10 mouse cellular contexts compared by ENCODE assay signal in genomic region chr5:104112511-104112910, GRCm38 (mm10). TPM values are rescaled to one million over a fixed set of nuclear protein-coding genes. Genes with fewer than 3 reads are reported as not detected.
A peak's percentile ranks its signal among the peaks of the same experiment; 100 is the strongest.
DNase-seq lines count a peak whose midpoint lies in the region; ATAC-seq and TF ChIP-seq lines count a peak whose summit lies in the region.
"Had no signal": no experiment of that assay in that cellular context is flagged by ENCODE, and none has a peak within 500 bp of the region (broad histone marks: within the 10 kb centered on the region; RNA-seq: fewer than 3 reads in every experiment).

No protein-coding gene starts in this region.

- no peak for DNase-seq in lung, postnatal 14 days
- peak; percentile 15 for DNase-seq in forebrain, postnatal 0 days
- DNase-seq in limb, embryonic 10.5 days (ENCODE audit: low spot score) = no peak
- DNase-seq in adrenal gland, postnatal 10 days = no peak
- no peak for DNase-seq in layer of hippocampus, postnatal 14 days (ENCODE audit: low spot score in 2 of 2)
- DNase-seq: kidney, postnatal 36 days; thymus, postnatal 4 days had no signal

- peak overlapping the region; percentile 95 for H3K27ac ChIP-seq in lung, embryonic 16.5 days (ENCODE audit: low read length)
- peak overlapping the region; percentile 75 for H3K27ac ChIP-seq in forebrain, postnatal 0 days (ENCODE audit: low read depth, low read length)
- H3K27ac ChIP-seq in limb, embryonic 10.5 days = peak overlapping the region; percentile 69; the same call in 1 of the 2 replicates
- peak overlapping the region; percentile 83 for H3K27ac ChIP-seq in stomach, embryonic 15.5 days

- no peak for TF ChIP-seq CTCF in forebrain, postnatal 0 days (IDR thresholded peaks at IDR 0.05; ENCODE audit: low read depth)

- no peak for ATAC-seq in lung, embryonic 16.5 days (ENCODE audit: low read depth)
- no peak for ATAC-seq in forebrain, postnatal 0 days
- ATAC-seq in stomach, embryonic 15.5 days (ENCODE audit: insufficient read depth, low FRiP score, low read depth) = no peak

- no peaks in the 10 kb centered on the region for H3K27me3 ChIP-seq in lung, embryonic 16.5 days (ENCODE audit: control insufficient read depth, insufficient read depth, low read depth, low read length)
- H3K27me3 ChIP-seq in forebrain, postnatal 0 days (ENCODE audit: insufficient read depth, low read length) = no peaks in the 10 kb centered on the region
- H3K27me3 ChIP-seq in limb, embryonic 10.5 days (ENCODE audit: low read depth, poor library complexity, severe bottlenecking) = no peaks in the 10 kb centered on the region
- no peaks in the 10 kb centered on the region for H3K27me3 ChIP-seq in stomach, embryonic 15.5 days (replicated peaks)

- H3K4me2 ChIP-seq in lung, embryonic 16.5 days (ENCODE audit: low read depth, low read length) = peak overlapping the region; percentile 59
- peak overlapping the region; percentile 43 for H3K4me2 ChIP-seq in forebrain, postnatal 0 days (ENCODE audit: low read depth)
- peak overlapping the region; percentile 48 for H3K4me2 ChIP-seq in stomach, embryonic 15.5 days

- H3K9ac ChIP-seq in lung, embryonic 16.5 days (ENCODE audit: low read length) = peak overlapping the region; percentile 74
- H3K9ac ChIP-seq in forebrain, postnatal 0 days = peak overlapping the region; percentile 40; the same call in 1 of the 2 replicates
- peak overlapping the region; percentile 34 for H3K9ac ChIP-seq in stomach, embryonic 15.5 days

- peak overlapping the region; percentile 59 for H3K4me3 ChIP-seq in lung, embryonic 16.5 days (ENCODE audit: low read length)
- H3K4me3 ChIP-seq in forebrain, postnatal 0 days (ENCODE audit: low read depth, low read length) = peak overlapping the region; percentile 32
- peak overlapping the region; percentile 25 for H3K4me3 ChIP-seq in limb, embryonic 10.5 days
- H3K4me3 ChIP-seq in stomach, embryonic 15.5 days (replicated peaks) = peak overlapping the region; percentile 46

- H3K9me3 ChIP-seq in lung, embryonic 16.5 days (ENCODE audit: control insufficient read depth, low read length) = no peaks in the 10 kb centered on the region
- H3K9me3 ChIP-seq in forebrain, postnatal 0 days (ENCODE audit: low read length) = no peaks in the 10 kb centered on the region
- H3K9me3 ChIP-seq in limb, embryonic 10.5 days (replicated peaks) = no peaks in the 10 kb centered on the region
- no peaks in the 10 kb centered on the region for H3K9me3 ChIP-seq in stomach, embryonic 15.5 days

- WGBS in lung, embryonic 16.5 days = 15% methylated on average over 5 of the region's 5 CpGs
- whole genome bisulfite sequencing in forebrain, postnatal 0 days = 21% methylated on average over 5 of the region's 5 CpGs
- WGBS in limb, embryonic 10.5 days = 16% methylated on average over 5 of the region's 5 CpGs
- WGBS in stomach, embryonic 15.5 days = 16% methylated on average over 5 of the region's 5 CpGs

- H3K36me3 ChIP-seq in lung, embryonic 16.5 days (ENCODE audit: control insufficient read depth, insufficient read depth, low read length) = no peaks in the 10 kb centered on the region
- no peaks in the 10 kb centered on the region for H3K36me3 ChIP-seq in forebrain, postnatal 0 days (ENCODE audit: insufficient read depth)
- H3K36me3 ChIP-seq in limb, embryonic 10.5 days = no peaks in the 10 kb centered on the region
- H3K36me3 ChIP-seq in stomach, embryonic 15.5 days = no peaks in the 10 kb centered on the region

- H3K4me1 ChIP-seq in lung, embryonic 16.5 days (replicated peaks; ENCODE audit: control insufficient read depth, insufficient read depth, low read length) = peaks cover 42% of the 10 kb centered on the region
- peaks cover 44% of the 10 kb centered on the region for H3K4me1 ChIP-seq in forebrain, postnatal 0 days (ENCODE audit: insufficient read depth)
- peaks cover 63% of the 10 kb centered on the region for H3K4me1 ChIP-seq in limb, embryonic 10.5 days
- peaks cover 23% of the 10 kb centered on the region for H3K4me1 ChIP-seq in stomach, embryonic 15.5 days

RNA-seq across cellular contexts. Expression of gene Sparcl1, which starts 1.0 kb away (rescaled TPM):
- 433 and 435 TPM in 2 replicates for polyA plus RNA-seq in lung, embryonic 16.5 days (2015; fragmentation: Nextera tagmentation; extraction: Ambion mirVana)
- total RNA-seq in forebrain, postnatal 0 days (2014; rRNA removed) = 342 and 344 TPM in 2 replicates
- 239 and 282 TPM in 2 replicates for polyA plus RNA-seq in forebrain, postnatal 0 days (2015; fragmentation: Nextera tagmentation; extraction: Ambion mirVana)
- polyA plus RNA-seq in limb, embryonic 10.5 days (2016; fragmentation: Nextera tagmentation; extraction: Ambion mirVana) = 9.4 and 17.1 TPM in 2 replicates
- 274 and 291 TPM in 2 replicates for polyA plus RNA-seq in stomach, embryonic 15.5 days (2015; fragmentation: Nextera tagmentation; extraction: Ambion mirVana)
- total RNA-seq in adrenal gland, postnatal 10 days (2021) = 100 to 1,000 TPM; 142 to 154 TPM
- 1,000 to 10,000 TPM; 1,351 to 1,429 TPM for total RNA-seq in layer of hippocampus, postnatal 14 days (2021)
- total RNA-seq: common myeloid progenitor, adult 5-6 weeks had no signal

RNA-seq across cellular contexts. Expression of gene Gm17660, which starts 35.1 kb away (rescaled TPM):
- polyA plus RNA-seq in lung, embryonic 16.5 days (2015; fragmentation: Nextera tagmentation; extraction: Ambion mirVana) = not detected in 2 replicates
- total RNA-seq in forebrain, postnatal 0 days (2014; rRNA removed) = not detected in 2 replicates
- 0.52 and 1.1 TPM in 2 replicates for polyA plus RNA-seq in forebrain, postnatal 0 days (2015; fragmentation: Nextera tagmentation; extraction: Ambion mirVana)
- polyA plus RNA-seq in limb, embryonic 10.5 days (2016; fragmentation: Nextera tagmentation; extraction: Ambion mirVana) = not detected in 2 replicates
- polyA plus RNA-seq in stomach, embryonic 15.5 days (2015; fragmentation: Nextera tagmentation; extraction: Ambion mirVana) = not detected in 2 replicates
- not detected for total RNA-seq in adrenal gland, postnatal 10 days (2021)
- not detected for total RNA-seq in layer of hippocampus, postnatal 14 days (2021)
- total RNA-seq: common myeloid progenitor, adult 5-6 weeks had no signal

RNA-seq across cellular contexts. Expression of gene Dspp, which starts 58.0 kb away (rescaled TPM):
- polyA plus RNA-seq in lung, embryonic 16.5 days (2015; fragmentation: Nextera tagmentation; extraction: Ambion mirVana) = 0.06 TPM in 1 of 2 replicates, not detected in the other
- not detected in 2 replicates for total RNA-seq in forebrain, postnatal 0 days (2014; rRNA removed)
- polyA plus RNA-seq in forebrain, postnatal 0 days (2015; fragmentation: Nextera tagmentation; extraction: Ambion mirVana) = not detected in 2 replicates
- polyA plus RNA-seq in limb, embryonic 10.5 days (2016; fragmentation: Nextera tagmentation; extraction: Ambion mirVana) = not detected in 2 replicates
- polyA plus RNA-seq in stomach, embryonic 15.5 days (2015; fragmentation: Nextera tagmentation; extraction: Ambion mirVana) = not detected in 2 replicates
- not detected for total RNA-seq in adrenal gland, postnatal 10 days (2021)
- total RNA-seq in layer of hippocampus, postnatal 14 days (2021) = not detected
- total RNA-seq: common myeloid progenitor, adult 5-6 weeks had no signal

Comparison
In these comparisons a context has a peak if more than half of its experiments do, and no peak if none do; other contexts are left out.
1. RNA of gene Sparcl1, which starts 1.0 kb away (polyA plus RNA-seq): 433 to 435 TPM in lung, embryonic 16.5 days, 239 to 282 TPM in forebrain, postnatal 0 days and 274 to 291 TPM in stomach, embryonic 15.5 days; 9.4 to 17.1 TPM in limb, embryonic 10.5 days; every median in the first group is over 10 times any median in the second.
2. Peak in every context shown above with its lines, with median percentiles within 50 percentile points of each other: H3K27ac ChIP-seq, H3K4me2 ChIP-seq, H3K4me3 ChIP-seq and H3K9ac ChIP-seq.